Mouse (Mus musculus): ENCODE data around the gene Zhx3.

DNA sequence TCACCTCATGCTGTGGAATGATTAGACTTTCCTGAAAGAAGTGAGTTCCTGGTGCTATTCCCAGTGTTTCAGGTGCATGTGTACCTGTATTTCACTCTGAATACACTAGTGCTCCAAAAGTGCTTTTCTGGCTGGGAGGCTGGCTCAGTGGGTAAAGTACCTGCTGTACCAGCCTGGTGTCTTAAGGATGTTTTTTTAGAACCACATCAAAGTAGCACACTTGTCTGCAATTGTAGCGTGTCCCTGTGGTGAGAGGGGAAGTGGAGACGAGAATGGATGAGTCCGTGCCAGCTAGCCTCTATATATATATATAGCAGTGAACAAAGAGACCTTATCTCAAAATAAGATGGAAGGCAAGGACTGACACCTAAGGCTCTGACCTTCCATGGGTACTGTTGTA, 171.2 kb downstream of the Zhx3 start:
- no peak for TF ChIP-seq CTCF (IDR thresholded peaks at IDR 0.05; ENCODE audit: borderline replicate concordance, control insufficient read depth, extremely low read depth, insufficient read depth, low read length, poor library complexity)
- no peak for TF ChIP-seq POLR2A (IDR thresholded peaks at IDR 0.05; ENCODE audit: control insufficient read depth, extremely low read depth, insufficient read depth, low read length, poor library complexity)

All from thymus, adult 2 months (tissue).